Mouse (Mus musculus) brain, adult 2 months (tissue): Measurements from ENCODE around the gene Mrpl30.

ENCODE experiments used
- DNase-seq: peaks from one replicate; pipeline ENCODE4 v3.0.0; 2011; ENCODE audit warnings: low read depth, low spot score

Mrpl30 gene

GRCm38 (mm10) chr1:37890025-37890652 lies at the start of gene Mrpl30, which contains the start of gene Mitd1:
Mrpl30 (plus strand) TSS chr1:37890477.
Mitd1 (minus strand) TSS chr1:37890411.
- DNase-seq: peak; percentile 97

- DNase-seq: no peak
Measured at GRCm38 (mm10) chr1:37846878-37847277, 43.4 kb upstream of the Mrpl30 start.

DNA sequence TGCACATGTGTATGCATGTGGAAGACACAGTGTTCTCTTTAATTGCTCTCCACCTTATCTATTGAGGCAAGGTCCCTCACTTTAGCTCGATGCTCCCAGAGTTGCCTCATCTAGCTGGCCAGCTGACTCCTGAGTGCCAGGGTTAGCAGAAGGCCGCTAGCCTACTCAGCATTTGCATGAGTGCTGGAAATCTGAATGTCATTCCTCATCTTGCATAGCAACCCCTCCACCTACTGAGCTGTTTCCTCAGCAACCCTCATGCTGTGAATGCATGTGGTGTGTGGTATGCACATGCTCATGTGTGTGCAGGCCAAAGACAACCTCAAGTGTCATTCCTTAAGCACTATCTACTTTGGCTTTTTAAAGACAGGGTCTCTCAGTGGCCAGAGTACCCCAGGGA lies 39.6 kb upstream of the Mrpl30 start:
- DNase-seq: peak; percentile 51

GRCm38 (mm10) chr1:37864511-37865400 lies 25.5 kb upstream of the Mrpl30 start:
- DNase-seq: peak; percentile 99

- peak; percentile 16 for DNase-seq
Measured at GRCm38 (mm10) chr1:37865401-37866215, 24.7 kb upstream of the Mrpl30 start.

DNA sequence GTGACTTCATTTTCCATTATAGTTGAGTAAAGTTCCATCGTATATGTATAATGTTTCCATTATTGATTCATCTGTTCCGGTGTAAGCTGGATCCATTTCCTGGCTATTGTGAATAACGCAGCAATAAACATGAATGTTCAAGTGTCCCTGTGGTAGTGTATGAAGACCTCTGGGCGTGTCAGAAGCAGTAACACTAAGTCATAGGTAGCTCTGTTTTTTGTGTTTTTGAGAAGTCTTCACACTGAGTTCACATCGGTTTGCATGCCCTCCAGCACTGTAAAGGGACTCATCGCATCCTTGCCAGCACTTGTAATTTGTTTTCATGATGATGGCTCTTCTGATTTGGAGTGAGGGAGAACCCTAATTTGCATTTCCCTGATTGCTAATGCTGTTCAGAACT lies 24.0 kb upstream of the Mrpl30 start, which contains the start of gene Tsga10:
TSS of gene Tsga10 (minus strand) at position 144 of the 400 bp plus-strand sequence.
- no peak for DNase-seq

- DNase-seq: peak; percentile 55
Measured at GRCm38 (mm10) chr1:37867056-37867455, 23.2 kb upstream of the Mrpl30 start.

DNA sequence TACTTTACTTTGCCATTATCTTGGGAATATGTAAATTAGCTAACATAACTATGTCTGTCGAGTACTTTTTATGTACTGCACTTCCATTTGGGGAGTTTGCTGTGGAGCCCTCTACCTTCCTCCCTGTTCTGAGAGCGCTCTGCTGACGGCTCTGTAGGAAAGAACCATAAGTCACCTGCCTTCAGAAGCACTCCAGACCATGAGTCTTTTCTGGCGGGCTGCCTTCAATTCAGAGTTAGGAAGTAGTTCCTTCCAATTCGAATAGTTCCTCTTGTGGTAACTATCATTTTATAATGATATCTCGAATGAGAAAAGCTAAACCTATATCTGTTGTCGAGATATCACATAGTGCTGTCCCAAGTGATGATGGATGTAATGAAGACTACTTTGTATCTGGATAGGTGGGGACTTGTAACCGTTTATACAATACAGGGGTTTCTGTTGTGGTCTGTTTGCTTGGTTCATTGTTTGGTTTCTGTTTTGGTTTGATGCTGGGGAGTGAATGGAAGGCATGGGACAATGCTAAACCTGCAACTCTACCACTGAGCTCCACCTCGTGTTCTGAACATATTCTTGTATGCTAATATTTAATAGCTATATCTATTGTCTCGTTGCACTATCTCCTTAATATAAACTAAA lies 22.5 kb upstream of the Mrpl30 start:
- no peak for DNase-seq

DNA sequence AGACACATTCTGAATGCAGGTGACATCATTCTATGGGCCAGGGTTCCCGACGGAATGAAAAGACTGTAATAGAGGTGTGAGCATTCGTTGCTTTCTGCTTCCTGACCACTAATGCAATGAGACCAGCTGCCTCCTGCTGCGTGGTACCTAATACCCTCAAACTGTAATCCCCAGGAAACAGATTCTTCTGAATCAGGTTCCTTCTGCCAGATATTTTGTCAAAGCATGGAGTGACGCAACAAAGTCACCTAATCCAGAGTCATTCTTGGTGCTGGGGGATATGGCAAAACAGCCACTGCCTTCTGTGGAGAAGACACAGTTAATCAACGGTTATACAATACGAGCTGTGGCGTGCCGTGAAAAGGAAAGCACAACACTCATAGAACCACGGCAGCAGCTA lies 21.6 kb upstream of the Mrpl30 start:
- DNase-seq: no peak

GRCm38 (mm10) chr1:37869362-37869761 lies 20.9 kb upstream of the Mrpl30 start:
- DNase-seq: no peak

DNA sequence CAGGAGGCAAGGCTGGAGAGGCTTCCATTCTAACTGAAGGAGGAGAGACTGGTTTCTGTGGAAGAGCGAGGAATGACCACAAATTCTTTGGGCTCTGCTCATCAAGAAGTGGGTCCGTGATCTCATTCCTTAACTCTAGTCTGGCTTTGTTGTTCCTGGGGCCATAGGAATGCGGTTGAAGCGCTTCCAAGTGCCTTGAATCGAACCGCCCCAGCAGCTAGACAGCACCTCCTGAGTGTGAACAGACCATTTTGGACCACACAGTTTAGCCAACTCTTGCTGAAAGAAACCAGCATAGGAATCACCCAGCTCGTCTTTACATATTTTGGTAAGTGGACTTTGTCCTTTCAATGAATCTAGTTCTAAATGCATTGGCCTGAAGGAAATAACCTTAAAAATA lies 18.6 kb upstream of the Mrpl30 start, which contains the start of gene Lipt1:
TSS of gene Lipt1 (plus strand) at position 35 of the 400 bp plus-strand sequence.
- DNase-seq: no peak

DNA sequence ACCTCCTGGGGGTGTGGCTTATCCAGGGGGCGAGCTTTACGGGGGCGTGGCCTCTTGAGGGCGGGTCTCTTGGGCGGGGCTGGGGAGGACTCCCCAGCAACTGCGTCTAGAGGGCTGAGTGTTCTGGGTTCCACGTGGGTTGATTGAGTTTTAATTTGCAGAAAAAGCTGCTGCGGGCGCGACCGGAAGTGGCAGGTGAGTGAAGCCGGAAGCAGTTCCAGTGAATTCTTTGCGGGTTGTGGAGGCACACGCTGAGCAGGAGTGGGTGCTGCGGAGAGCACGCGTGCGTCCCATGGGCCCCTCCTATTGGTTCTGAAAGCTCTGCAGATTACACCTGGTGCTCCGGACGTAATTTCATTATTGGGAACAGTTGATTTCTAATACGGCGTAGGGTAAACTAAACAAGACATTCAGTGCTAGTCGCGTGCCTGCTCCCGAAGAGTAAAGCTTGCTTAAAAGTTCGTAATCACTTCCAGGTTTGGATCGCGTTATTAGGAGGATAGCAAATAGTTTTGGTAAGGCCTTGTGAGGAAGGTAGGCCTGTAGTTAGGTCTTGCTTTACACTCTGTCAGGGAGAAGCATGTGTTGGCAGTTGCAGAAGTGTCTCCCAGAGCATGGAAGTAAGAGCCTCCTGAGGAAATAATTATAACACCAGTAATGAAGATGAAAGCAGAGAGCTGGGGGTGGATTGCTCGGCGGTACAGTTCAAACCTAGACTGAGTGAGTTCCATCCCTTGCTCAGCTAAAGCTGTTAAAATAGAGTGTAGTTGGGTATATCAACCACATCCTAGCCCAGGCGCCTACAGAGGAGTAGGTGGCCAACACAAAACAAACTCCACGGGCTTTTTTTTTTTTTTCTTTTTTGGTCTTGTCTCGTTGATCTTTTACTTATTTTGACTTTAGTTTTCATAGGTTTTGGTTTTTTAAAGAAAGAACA lies 17.9 kb upstream of the Mrpl30 start:
- DNase-seq: peak; percentile 94

GRCm38 (mm10) chr1:37873157-37873556 lies 17.1 kb upstream of the Mrpl30 start:
- DNase-seq: no peak

DNA sequence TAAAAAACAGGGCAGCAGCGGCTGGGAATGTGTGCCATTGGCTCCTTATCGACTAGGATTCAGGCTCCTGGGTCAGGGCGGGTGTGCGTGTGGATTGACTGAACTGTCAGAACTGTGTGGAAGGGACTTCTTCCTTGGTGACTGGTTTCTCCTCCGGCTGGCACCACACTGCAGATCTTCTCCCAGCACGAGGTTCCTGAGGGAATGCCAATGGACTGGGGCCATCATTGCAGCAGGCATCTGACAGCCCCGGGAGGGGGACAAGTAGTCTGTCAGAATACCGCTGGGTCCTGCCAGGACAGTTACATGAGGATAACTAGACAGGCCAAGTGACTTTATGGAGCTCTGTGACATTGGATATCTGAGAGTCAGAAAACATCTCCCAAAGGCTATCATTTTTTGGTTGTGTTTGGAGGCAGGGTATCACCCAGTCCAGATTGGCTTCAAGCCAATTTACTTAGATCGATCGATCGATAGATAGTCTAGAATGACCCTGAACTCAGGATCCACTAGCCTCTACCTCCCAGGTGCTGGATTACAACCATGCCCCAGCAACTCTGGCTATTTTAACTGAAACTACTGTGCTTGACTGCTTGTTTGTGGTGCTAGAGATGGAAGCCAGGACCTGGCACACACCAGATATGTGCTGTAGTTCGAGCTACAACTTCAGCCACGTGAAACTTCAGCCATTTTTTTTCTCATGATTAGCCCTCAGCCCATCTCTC lies 12.4 kb upstream of the Mrpl30 start:
- DNase-seq: no peak

DNA sequence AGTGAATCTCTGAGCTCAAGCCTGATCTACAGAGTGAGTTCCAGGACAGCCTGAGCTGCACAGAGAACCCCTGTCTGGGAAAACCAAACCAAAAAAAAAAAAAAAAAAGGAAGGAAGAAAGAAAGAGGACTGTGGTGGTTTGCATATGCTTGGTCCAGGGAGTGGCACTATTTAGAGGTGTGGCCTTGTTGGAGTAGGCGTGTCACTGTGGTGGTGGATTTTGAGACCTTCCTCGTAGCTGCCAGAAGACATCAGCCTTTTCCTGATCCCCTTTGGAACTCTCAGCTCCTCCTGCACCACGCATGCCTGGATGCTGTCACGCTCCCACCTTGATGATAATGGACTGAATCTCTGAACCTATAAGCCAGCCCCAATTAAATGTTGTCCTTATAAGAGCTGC lies 6.9 kb upstream of the Mrpl30 start:
- DNase-seq: no peak

- DNase-seq: no peak
Measured at GRCm38 (mm10) chr1:37884451-37884850, 5.8 kb upstream of the Mrpl30 start.

DNA sequence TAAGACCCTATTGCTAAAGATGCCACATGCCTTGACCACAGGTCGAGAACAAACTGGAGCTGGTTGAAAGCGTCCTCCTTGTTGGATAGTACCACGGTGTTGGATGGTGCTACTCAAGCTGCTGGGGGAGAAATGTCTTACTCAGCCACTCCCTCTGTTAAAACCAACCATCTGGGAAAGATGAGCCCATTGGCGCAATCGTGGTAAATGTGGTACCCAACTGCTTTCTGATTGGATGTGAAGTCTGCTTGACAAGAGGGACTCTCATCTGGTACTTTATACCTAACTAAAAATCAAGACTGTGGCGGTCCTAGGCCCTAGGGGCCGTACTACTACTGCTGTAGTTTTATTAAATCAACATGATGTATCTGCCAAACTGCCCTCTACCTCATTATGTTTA lies 1.1 kb upstream of the Mrpl30 start:
- no peak for DNase-seq

DNA sequence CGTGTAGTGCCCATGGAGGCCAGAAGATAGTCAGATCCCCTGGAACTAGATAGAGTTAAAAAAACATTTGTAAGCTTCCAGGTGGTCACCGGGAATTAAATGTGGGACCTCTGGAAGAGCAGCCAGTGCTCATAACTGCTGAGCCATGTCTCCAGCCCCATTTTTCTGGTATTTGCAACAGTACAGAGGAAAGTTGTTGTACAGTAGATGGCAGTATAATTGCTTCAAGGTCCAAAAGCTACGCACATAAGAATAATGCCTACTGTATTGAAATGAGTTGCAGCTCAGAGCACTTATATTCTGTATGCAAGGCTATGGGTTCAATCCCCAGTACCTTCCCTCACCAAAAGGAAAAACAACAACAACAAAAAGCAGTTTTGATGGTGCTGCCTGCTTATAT lies 1.1 kb downstream of the Mrpl30 start:
- DNase-seq: peak; percentile 16

GRCm38 (mm10) chr1:37894606-37895005 lies 4.3 kb downstream of the Mrpl30 start:
- no peak for DNase-seq

GRCm38 (mm10) chr1:37899816-37900215 lies 9.5 kb downstream of the Mrpl30 start:
- no peak for DNase-seq
